Mouse (Mus musculus) limb, embryonic 10.5 days (tissue): ENCODE measurements around the gene Gtdc1. TPM values are rescaled to one million over a fixed set of nuclear protein-coding genes. Genes with fewer than 3 reads are reported as not detected.

Experiments used
- DNase-seq: peaks from one replicate; pipeline ENCODE4 v3.0.0-alpha.2; 2017; ENCODE audit warnings: low spot score
- H3K27ac ChIP-seq: fragments of 300-500 bp; sonication (generic); 2 replicates; pipeline ENCODE4 v1.5.1; 2016; ENCODE audit warnings: mild to moderate bottlenecking
- H3K27me3 ChIP-seq: fragments of 300-500 bp; sonication (generic); 2 replicates; pipeline ENCODE4 v1.6.1; 2016; ENCODE audit warnings: low read depth, mild to moderate bottlenecking; ENCODE audit not compliant: poor library complexity, severe bottlenecking
- H3K36me3 ChIP-seq: fragments of 300-500 bp; sonication (generic); 2 replicates; pipeline ENCODE4 v1.6.1; 2016; ENCODE audit warnings: mild to moderate bottlenecking, moderate library complexity
- H3K4me1 ChIP-seq: fragments of 300-500 bp; sonication (generic); 2 replicates; pipeline ENCODE4 v1.6.1; 2016
- H3K4me3 ChIP-seq: fragments of 300-500 bp; sonication (generic); 2 replicates; pipeline ENCODE4 v1.5.1; 2016; ENCODE audit warnings: mild to moderate bottlenecking, moderate library complexity
- H3K9me3 ChIP-seq: fragments of 300-500 bp; sonication (generic); replicated peaks from 2 replicates; pipeline ENCODE4 v1.6.1; 2016; ENCODE audit warnings: mild to moderate bottlenecking
- WGBS: fragments of 180-500 bp; shearing (Covaris S2); methylation state at CpG from one replicate; pipeline ENCODE4 v1.1.7; 2016; 5-methylcytosine and 5-hydroxymethylcytosine counted together
- polyA plus RNA-seq: library from polyadenylated mRNA; unstranded; fragments of >200 nt; fragmentation: Nextera tagmentation; extraction: Ambion mirVana; gene quantifications from 2 replicates; pipeline ENCODE4 v1.2.1, GENCODE M21; 2016

Gene Gtdc1
- polyA plus RNA-seq, 1 experiment from 2014 or later = 9.8 TPM

- Histone ChIP-seq H3K4me3 (no peak overlapping the region), H3K4me1 (peaks cover 11% of the 10 kb centered on the region), H3K27ac (no peak overlapping the region), H3K36me3 (no peaks in the 10 kb centered on the region), H3K27me3 (no peaks in the 10 kb centered on the region), H3K9me3 (no peaks in the 10 kb centered on the region)
- 91% methylated on average over 6 of the region's 6 CpGs for WGBS
- no peak for DNase-seq
Observed at GRCm38 (mm10) chr2:44955506-44955905, 28.0 kb upstream of the Gtdc1 start.

- H3K9me3 ChIP-seq = no peaks in the 10 kb centered on the region
- 78% methylated on average over 1 of the region's 1 CpGs for WGBS
- no peak for DNase-seq
- no peak overlapping the region for H3K27ac ChIP-seq
- no peaks in the 10 kb centered on the region for H3K36me3 ChIP-seq
- H3K4me3 ChIP-seq = no peak overlapping the region
- H3K4me1 ChIP-seq = peaks cover 11% of the 10 kb centered on the region
- H3K27me3 ChIP-seq = no peaks in the 10 kb centered on the region
Observed at GRCm38 (mm10) chr2:44954180-44954579, 26.7 kb upstream of the Gtdc1 start.

- Histone ChIP-seq H3K4me3 (no peak overlapping the region), H3K4me1 (peaks cover 11% of the 10 kb centered on the region), H3K36me3 (no peaks in the 10 kb centered on the region), H3K9me3 (no peaks in the 10 kb centered on the region), H3K27me3 (no peaks in the 10 kb centered on the region), H3K27ac (peak overlapping the region; percentile 16)
- DNase-seq = no peak
- WGBS = 52% methylated on average over 6 of the region's 6 CpGs
Observed at GRCm38 (mm10) chr2:44952830-44953422, 25.5 kb upstream of the Gtdc1 start.

GRCm38 (mm10) chr2:44951651-44952213 is 24.3 kb upstream of the Gtdc1 start:
- Histone ChIP-seq H3K4me3 (no peak overlapping the region), H3K27me3 (no peaks in the 10 kb centered on the region), H3K36me3 (no peaks in the 10 kb centered on the region), H3K9me3 (no peaks in the 10 kb centered on the region), H3K27ac (no peak overlapping the region), H3K4me1 (peaks cover 11% of the 10 kb centered on the region)
- WGBS = 79% methylated on average over 4 of the region's 4 CpGs
- DNase-seq = no peak

- DNase-seq = no peak
- H3K27me3 ChIP-seq = no peaks in the 10 kb centered on the region
- WGBS = 90% methylated on average over 2 of the region's 2 CpGs
- H3K9me3 ChIP-seq = no peaks in the 10 kb centered on the region
- H3K27ac ChIP-seq = no peak overlapping the region
- no peaks in the 10 kb centered on the region for H3K4me1 ChIP-seq
- no peaks in the 10 kb centered on the region for H3K36me3 ChIP-seq
- no peak overlapping the region for H3K4me3 ChIP-seq
Observed at GRCm38 (mm10) chr2:44944689-44945088, 17.2 kb upstream of the Gtdc1 start.

GRCm38 (mm10) chr2:44930951-44931350 is 3.5 kb upstream of the Gtdc1 start:
- no peak overlapping the region for H3K4me3 ChIP-seq
- H3K36me3 ChIP-seq = no peaks in the 10 kb centered on the region
- H3K27me3 ChIP-seq = no peaks in the 10 kb centered on the region
- no peak overlapping the region for H3K27ac ChIP-seq
- H3K4me1 ChIP-seq = peaks cover 12% of the 10 kb centered on the region
- no peaks in the 10 kb centered on the region for H3K9me3 ChIP-seq
- no peak for DNase-seq
- WGBS = 85% methylated on average over 3 of the region's 3 CpGs

GRCm38 (mm10) chr2:44928631-44929030 is 1.2 kb upstream of the Gtdc1 start:
- DNase-seq = no peak
- H3K36me3 ChIP-seq = no peaks in the 10 kb centered on the region
- H3K4me3 ChIP-seq = no peak overlapping the region
- H3K27ac ChIP-seq = no peak overlapping the region
- 92% methylated on average over 3 of the region's 3 CpGs for WGBS
- H3K9me3 ChIP-seq = no peaks in the 10 kb centered on the region
- peaks cover 17% of the 10 kb centered on the region for H3K4me1 ChIP-seq
- no peaks in the 10 kb centered on the region for H3K27me3 ChIP-seq

- H3K4me1 ChIP-seq = peaks cover 17% of the 10 kb centered on the region
- no peaks in the 10 kb centered on the region for H3K36me3 ChIP-seq
- peak overlapping the region; percentile 97 for H3K27ac ChIP-seq
- H3K4me3 ChIP-seq = peak overlapping the region; percentile 80
- no peaks in the 10 kb centered on the region for H3K27me3 ChIP-seq
- under 1% methylated on average over 69 of the region's 95 CpGs for WGBS
- peak; percentile 95 for DNase-seq
- H3K9me3 ChIP-seq = no peaks in the 10 kb centered on the region
Observed at GRCm38 (mm10) chr2:44926683-44927481, 575 bp downstream of the Gtdc1 start.

- Histone ChIP-seq H3K4me3 (peak overlapping the region; percentile 80), H3K4me1 (peaks cover 17% of the 10 kb centered on the region), H3K27ac (peak overlapping the region; percentile 97), H3K9me3 (no peaks in the 10 kb centered on the region), H3K27me3 (no peaks in the 10 kb centered on the region), H3K36me3 (no peaks in the 10 kb centered on the region)
- 1% methylated on average over 17 of the region's 17 CpGs for WGBS
- no peak for DNase-seq
Observed at GRCm38 (mm10) chr2:44926167-44926682, 1.2 kb downstream of the Gtdc1 start.

- Histone ChIP-seq H3K4me3 (no peak overlapping the region), H3K9me3 (no peaks in the 10 kb centered on the region)
Observed at GRCm38 (mm10) chr2:44924618-44925017, 2.8 kb downstream of the Gtdc1 start.

GRCm38 (mm10) chr2:44923056-44923883 is 4.2 kb downstream of the Gtdc1 start:
- no peak overlapping the region for H3K4me3 ChIP-seq
- no peak overlapping the region for H3K27ac ChIP-seq
- no peaks in the 10 kb centered on the region for H3K27me3 ChIP-seq
- DNase-seq = no peak
- H3K9me3 ChIP-seq = no peaks in the 10 kb centered on the region
- WGBS = 91% methylated on average over 8 of the region's 8 CpGs
- peaks cover 17% of the 10 kb centered on the region for H3K4me1 ChIP-seq
- H3K36me3 ChIP-seq = no peaks in the 10 kb centered on the region

More at GRCm38 (mm10) chr2:44924618-44925017, 2.8 kb downstream of the Gtdc1 start:
- Histone ChIP-seq H3K27ac (no peak overlapping the region), H3K36me3 (no peaks in the 10 kb centered on the region), H3K27me3 (no peaks in the 10 kb centered on the region), H3K4me1 (peaks cover 17% of the 10 kb centered on the region)
- DNase-seq = no peak

- no peak for DNase-seq
- H3K27ac ChIP-seq = no peak overlapping the region
Observed at GRCm38 (mm10) chr2:44922500-44922899, 5.0 kb downstream of the Gtdc1 start.

More at GRCm38 (mm10) chr2:44922500-44922899, 5.0 kb downstream of the Gtdc1 start:
- WGBS = 89% methylated on average over 2 of the region's 2 CpGs
- no peaks in the 10 kb centered on the region for H3K36me3 ChIP-seq
- no peaks in the 10 kb centered on the region for H3K27me3 ChIP-seq
- peaks cover 11% of the 10 kb centered on the region for H3K4me1 ChIP-seq
- H3K9me3 ChIP-seq = no peaks in the 10 kb centered on the region
- no peak overlapping the region for H3K4me3 ChIP-seq
